Mouse (Mus musculus): ENCODE measurements at regions not wholly inside any gene's neighbourhood (a gene's known extent, or its start where the extent isn't known, plus 50 kb on each side); places are given as distances from the start of the nearest gene placed in this dataset.

DNA sequence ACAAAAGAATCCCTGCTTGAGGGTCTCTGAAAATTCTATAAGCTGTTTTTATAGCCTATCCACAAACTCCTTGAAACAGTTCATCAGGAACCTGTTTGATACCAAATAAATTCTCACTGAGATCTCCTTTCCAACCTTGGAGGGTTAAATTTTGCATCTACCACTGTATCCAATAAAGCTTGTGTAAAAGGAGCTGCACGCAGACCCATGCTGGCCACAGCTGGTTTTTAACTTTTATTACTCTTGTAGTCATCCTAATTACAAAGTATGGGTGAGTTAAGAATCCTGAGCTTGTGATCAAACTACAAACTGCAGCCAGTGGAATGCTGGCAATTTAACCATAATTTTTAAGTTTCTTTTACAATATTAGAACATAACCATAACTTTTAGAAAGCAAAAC lies 59.0 kb upstream of the Ell2 start:
- DNase-seq (ENCODE audit: low read depth, low spot score), result no peak

DNA sequence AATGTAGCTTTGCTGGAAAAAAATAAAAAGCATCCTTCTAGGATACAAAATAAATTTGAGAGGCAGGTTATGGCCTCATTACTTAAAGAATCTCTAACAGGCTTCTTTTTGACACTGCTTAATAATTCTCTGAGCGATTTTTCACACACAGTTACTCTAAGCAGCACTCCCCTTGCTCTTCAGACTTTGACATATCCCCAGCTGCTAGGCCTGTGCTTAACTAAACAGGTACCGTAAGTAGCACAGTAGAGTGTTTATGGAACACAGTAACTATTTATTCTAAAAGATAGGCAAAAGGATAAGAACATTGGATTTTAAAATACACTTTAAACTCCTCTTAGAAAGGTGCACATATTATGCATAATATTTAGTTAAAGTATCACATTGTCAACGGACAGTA lies 54.6 kb upstream of the Ell2 start:
- no peak for DNase-seq (ENCODE audit: low read depth, low spot score)

DNA sequence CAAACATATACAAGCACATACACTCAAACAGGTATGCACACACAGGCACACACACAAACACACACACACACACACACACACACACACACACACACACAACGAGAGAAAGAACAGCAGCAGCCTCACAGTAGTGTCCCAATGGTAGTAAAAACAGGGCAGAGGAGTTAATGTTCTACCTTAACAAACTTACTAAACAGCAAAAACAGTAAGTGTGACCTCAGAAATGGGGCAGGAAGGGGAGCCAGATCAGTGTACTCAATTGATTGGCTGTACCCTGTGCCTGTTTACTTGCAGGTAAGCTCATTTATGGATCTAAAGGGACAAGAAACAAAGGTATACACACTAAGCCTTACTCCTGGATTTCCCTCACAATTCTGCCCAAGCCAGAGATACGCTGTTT lies 53.6 kb upstream of the Ell2 start:
- no peak for DNase-seq (ENCODE audit: low read depth, low spot score)

All from ZHBTc4 (cell line).